Mouse (Mus musculus): ENCODE measurements at regions not wholly inside any gene's neighbourhood (a gene's known extent, or its start where the extent isn't known, plus 50 kb on each side); places are given as distances from the start of the nearest gene placed in this dataset.

DNA sequence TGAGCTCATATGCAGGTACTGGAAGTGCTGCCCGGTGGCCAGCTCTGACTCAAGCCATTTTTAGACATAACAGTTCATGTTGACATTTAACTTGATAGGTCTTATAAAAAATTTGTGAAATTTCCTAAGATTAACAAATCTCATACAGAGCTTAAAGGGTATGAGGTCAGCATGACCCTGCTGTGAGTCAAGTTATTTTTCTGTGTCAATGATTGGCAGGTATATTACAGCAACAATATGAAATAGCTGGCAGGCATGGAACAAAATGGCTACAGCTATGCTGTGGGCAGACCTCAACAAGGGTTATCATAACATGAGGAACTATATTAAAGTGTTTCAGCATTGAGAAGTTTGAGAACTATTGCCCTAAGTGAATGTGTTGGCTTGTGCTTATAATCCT, 342.6 kb downstream of the Gm49356 start:
- peaks cover 7% of the 10 kb centered on the region; the same call in 1 of the 2 replicates for H3K9me3 ChIP-seq
- peaks cover 11% of the 10 kb centered on the region for H3K4me1 ChIP-seq
- H3K36me3 ChIP-seq: no peaks in the 10 kb centered on the region
- H3K27ac ChIP-seq: no peak overlapping the region
- 84% methylated on average over 1 of the region's 1 CpGs for WGBS
- DNase-seq (ENCODE audit: low spot score): no peak
- no peak overlapping the region for H3K4me3 ChIP-seq
- H3K27me3 ChIP-seq (ENCODE audit: insufficient read depth, poor library complexity, severe bottlenecking): no peaks in the 10 kb centered on the region

DNA sequence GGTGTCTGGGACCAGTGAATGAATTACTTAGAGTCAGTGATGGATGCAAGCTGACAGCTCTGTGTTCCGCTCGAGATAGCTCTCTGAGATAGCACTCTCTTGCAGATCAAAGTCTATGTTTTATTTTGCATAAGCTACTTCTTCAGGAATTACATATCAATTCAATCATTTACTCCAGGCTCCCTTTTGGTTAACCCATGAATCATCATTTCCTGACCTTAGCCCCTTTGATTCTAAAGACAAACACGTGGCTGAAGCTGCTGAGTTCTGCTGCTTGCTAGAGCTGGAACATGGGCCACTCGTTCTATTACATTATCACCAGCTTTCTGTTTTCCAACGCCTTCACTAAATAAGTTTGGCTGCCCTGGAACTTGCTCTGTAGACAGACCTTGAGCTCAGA, 343.2 kb downstream of the Gm49356 start:
- Histone ChIP-seq H3K9me3 (peaks cover 7% of the 10 kb centered on the region; the same call in 1 of the 2 replicates), H3K27me3 (ENCODE audit: insufficient read depth, poor library complexity, severe bottlenecking) (no peaks in the 10 kb centered on the region), H3K4me3 (no peak overlapping the region), H3K27ac (no peak overlapping the region), H3K4me1 (peaks cover 5% of the 10 kb centered on the region), H3K36me3 (no peaks in the 10 kb centered on the region)
- WGBS: 62% methylated on average over 5 of the region's 5 CpGs
- no peak for DNase-seq (ENCODE audit: low spot score)

DNA sequence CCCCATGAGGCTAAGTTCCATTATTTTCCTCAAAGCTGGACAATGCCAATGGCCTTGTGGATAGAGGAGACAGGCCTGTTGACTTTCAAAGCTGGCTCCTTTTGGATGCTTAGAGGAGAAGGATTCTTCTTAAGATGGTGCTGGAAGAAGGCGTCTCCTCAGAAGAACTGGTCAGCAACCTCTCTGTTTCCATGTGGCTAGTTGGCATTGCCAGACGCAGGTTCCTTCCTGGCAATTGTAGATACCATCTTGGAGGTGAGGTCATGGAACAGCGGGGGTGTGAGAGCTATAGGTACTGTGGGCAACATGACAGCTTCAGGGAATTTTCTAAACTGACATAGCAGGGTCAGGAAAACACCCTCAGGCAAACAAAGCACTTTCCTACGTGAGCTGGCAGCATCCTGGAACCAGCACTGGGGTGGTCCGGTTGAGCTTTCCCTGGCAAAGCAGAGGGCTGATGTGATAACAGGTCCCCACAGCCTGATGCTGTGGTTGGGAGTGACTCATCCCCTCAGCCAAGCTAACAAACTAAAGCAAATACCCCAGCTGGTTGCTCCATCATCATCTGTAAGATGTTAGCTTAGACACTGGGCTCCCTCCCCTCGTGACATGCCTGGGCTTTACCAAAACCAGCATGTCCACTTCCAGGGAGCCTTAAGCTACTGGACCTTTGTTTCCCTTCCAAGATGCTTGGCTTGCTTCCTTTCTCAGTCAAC, 348.5 kb downstream of the Gm49356 start:
- H3K4me3 ChIP-seq: no peak overlapping the region
- H3K27ac ChIP-seq: no peak overlapping the region
- H3K36me3 ChIP-seq: no peaks in the 10 kb centered on the region
- H3K9me3 ChIP-seq: no peaks in the 10 kb centered on the region
- no peak for DNase-seq (ENCODE audit: low spot score)
- 60% methylated on average over 6 of the region's 6 CpGs for WGBS
- no peaks in the 10 kb centered on the region for H3K4me1 ChIP-seq
- H3K27me3 ChIP-seq (ENCODE audit: insufficient read depth, poor library complexity, severe bottlenecking): no peaks in the 10 kb centered on the region

DNA sequence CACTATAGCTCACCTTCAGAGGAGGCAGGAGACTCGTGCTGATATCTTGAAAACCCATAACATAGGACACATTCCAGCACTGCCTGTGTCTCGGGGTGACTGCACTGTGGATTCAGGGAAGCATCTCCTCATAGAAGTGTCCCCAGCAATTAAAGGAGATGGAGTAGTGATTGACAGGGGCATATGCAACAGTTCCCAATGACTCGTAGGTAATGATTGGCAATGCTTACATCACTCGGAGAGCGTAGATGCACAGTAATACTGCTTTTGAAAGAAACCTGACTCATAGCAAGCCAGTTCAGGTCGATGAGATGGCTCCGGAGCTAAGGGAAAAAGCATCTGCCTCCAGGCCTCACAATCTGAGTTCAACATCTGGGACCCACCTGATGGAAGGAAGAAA, 352.7 kb downstream of the Gm49356 start:
- H3K27ac ChIP-seq: no peak overlapping the region
- H3K4me1 ChIP-seq: no peaks in the 10 kb centered on the region
- WGBS: 74% methylated on average over 7 of the region's 7 CpGs

DNA sequence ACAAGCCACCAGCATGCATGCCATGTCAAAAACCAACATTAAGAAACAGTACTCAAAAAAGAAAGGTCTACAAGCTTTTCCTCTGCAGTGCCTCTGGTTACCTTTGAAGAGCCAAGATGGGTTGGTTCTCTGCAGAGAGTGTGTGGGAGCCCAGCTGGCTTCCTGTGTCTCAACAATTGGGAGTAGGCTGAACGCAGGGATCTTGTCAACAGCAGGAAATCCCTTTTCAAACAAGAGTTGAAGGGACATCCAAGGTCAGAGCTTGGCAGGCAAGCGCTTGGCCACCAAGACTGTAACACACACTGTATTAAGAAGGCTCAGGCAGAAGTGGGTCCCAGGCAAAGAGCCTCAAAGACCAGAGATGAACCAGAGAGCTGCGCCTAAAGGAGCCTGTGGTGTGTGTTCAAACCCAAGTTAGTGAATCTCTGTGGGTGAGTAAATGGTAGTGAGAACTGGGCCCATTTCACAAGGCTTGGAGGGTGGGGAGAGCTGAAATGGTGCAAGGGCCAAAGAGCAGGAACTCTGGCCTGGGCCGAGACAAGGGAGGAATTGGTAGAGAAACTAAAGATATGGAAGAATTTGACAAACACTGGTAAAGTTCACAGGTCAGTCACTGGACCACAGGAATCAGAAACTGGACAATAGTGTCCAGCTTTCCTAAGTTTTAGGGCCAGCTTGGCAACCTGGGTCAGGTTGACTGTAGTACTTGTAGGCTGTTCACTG, 357.0 kb downstream of the Gm49356 start:
- H3K27ac ChIP-seq: peak overlapping the region; percentile 37; the same call in 1 of the 2 replicates
- no peaks in the 10 kb centered on the region for H3K9me3 ChIP-seq
- no peak for DNase-seq (ENCODE audit: low spot score)
- WGBS: 57% methylated on average over 4 of the region's 4 CpGs
- no peaks in the 10 kb centered on the region for H3K27me3 ChIP-seq (ENCODE audit: insufficient read depth, poor library complexity, severe bottlenecking)
- H3K4me1 ChIP-seq: no peaks in the 10 kb centered on the region
- H3K36me3 ChIP-seq: no peaks in the 10 kb centered on the region
- H3K4me3 ChIP-seq: no peak overlapping the region

More for the DNA sequence above, 352.7 kb downstream of the Gm49356 start:
- Histone ChIP-seq H3K36me3 (no peaks in the 10 kb centered on the region), H3K4me3 (no peak overlapping the region), H3K27me3 (ENCODE audit: insufficient read depth, poor library complexity, severe bottlenecking) (no peaks in the 10 kb centered on the region), H3K9me3 (no peaks in the 10 kb centered on the region)
- no peak for DNase-seq (ENCODE audit: low spot score)

DNA sequence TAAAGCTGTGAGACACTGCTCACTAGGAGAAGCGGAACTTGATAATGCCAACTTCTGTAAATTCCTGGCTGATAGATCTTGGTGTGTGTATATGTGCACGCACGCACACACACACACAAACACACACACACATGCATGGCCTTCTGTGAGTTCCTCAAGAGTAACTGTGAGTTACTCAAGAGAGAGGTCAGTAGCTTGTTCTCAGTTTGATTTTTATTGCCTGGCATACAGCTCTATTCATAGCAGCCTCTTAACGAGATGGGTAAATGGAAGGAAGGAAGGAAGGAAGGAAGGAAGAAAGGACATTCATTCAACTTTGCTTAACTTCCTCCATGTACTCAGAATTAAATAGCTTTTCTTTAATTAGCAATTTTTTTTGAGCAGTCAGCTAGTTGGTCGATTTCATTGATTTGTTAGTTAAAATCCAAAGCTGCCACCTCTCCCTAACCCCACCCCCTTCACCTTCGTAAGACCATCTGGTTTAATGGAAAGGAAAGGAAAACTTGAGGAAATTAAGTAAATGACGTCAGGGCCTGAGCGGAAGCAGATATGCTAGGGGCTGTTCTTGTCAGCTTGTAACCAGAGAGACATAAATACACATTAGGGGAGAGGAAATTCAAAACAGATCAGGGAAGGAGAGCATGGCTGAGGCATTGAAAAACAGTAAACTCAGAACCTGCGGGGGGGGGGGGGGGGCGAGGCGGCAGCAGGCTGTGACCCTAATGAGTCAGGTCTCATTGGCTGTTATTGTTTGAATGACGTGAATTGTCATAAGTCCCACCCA, 359.6 kb downstream of the Gm49356 start:
- WGBS: 59% methylated on average over 12 of the region's 12 CpGs
- H3K9me3 ChIP-seq: no peaks in the 10 kb centered on the region
- H3K27ac ChIP-seq: no peak overlapping the region
- no peak overlapping the region for H3K4me3 ChIP-seq
- H3K4me1 ChIP-seq: no peaks in the 10 kb centered on the region
- no peaks in the 10 kb centered on the region for H3K27me3 ChIP-seq (ENCODE audit: insufficient read depth, poor library complexity, severe bottlenecking)
- no peak for DNase-seq (ENCODE audit: low spot score)
- H3K36me3 ChIP-seq: no peaks in the 10 kb centered on the region

DNA sequence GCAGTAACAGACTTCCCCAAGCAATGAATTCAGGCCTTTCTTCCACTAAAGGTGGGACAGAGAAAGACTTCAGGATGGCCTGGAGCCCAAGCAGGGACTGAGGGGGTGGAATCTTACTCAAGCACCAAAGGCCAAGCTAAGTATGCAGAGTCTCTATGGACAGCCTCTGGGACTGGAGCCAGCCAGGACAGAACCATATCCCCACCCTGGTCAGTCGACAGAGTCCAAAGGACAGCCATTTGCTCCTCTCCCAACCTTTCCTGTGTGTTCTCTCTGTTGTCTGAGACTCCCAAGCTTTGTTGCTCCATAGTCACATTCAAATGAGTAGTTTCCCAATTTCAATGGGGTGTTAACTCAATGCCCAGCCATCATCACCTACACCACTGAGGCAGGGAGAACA, 372.3 kb downstream of the Gm49356 start:
- WGBS: 73% methylated on average over 1 of the region's 1 CpGs

DNA sequence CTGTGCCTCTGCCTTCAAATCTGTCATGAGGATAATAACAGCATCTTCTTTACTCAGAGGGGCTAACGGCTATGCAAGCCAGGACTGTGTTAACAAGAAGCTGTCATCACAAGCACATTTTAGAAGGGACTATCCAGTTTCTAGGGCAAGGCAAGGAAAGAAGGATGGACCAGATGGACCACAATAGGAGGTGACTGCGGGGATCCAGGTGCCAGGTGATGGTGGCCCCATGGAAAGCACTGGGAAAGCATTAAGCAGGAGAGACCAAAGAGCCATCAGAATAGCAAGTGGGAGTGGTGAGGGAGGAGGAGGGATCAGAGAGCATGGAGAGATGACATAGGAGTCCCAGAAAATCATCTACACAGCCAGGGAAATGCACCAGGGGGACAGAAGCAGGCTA, 373.3 kb downstream of the Gm49356 start:
- WGBS: 79% methylated on average over 2 of the region's 2 CpGs
- Histone ChIP-seq H3K27me3 (ENCODE audit: insufficient read depth, poor library complexity, severe bottlenecking) (no peaks in the 10 kb centered on the region), H3K4me1 (peaks cover 15% of the 10 kb centered on the region; the same call in 1 of the 2 replicates), H3K27ac (no peak overlapping the region), H3K36me3 (no peaks in the 10 kb centered on the region), H3K9me3 (no peaks in the 10 kb centered on the region), H3K4me3 (no peak overlapping the region)
- DNase-seq (ENCODE audit: low spot score): no peak

More for the DNA sequence above, 372.3 kb downstream of the Gm49356 start:
- Histone ChIP-seq H3K27ac (no peak overlapping the region), H3K4me1 (peaks cover 15% of the 10 kb centered on the region; the same call in 1 of the 2 replicates), H3K27me3 (ENCODE audit: insufficient read depth, poor library complexity, severe bottlenecking) (no peaks in the 10 kb centered on the region), H3K36me3 (no peaks in the 10 kb centered on the region), H3K9me3 (no peaks in the 10 kb centered on the region), H3K4me3 (no peak overlapping the region)
- DNase-seq (ENCODE audit: low spot score): no peak

DNA sequence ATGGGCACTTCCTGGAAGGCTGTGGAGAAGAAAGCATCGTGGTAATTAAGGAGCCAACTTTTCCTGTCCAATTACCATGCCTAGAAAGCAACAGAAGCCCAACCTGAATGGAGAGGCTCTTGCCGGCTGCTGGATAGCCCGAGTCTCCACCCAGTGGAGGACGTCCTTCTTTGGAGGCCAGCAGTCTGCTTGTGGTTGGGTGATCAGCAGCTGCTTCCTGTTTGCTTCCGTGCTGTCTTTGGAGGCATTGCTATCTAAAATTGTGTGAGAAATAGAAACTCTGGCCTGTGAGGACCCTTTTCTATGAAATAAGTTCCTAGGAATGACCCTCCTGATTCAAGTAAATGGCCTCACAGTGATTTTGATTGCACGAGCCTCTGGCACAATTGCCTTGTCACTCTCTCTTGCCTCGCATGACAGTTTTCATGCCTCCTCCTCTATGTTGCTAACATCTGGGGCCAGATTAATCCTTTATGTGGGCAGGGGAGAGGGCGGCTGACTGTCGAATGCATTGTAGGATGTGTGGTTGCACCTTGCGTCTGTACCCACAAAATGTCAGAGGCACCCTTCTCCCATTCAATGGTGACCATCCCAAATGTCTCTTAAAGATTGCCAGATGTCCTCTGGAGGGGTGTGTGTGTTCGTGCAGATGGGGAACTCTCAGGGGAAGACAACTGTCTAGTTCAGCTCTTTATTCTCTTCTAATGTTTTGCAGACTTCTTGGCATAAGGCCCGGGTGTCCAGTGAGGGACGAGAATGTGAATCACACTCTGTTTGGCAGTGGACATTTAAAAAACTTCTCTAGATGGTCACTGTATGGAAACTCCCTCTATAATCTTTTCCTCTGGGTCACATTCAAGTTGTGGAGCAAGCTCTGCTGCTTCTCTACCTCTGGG, 374.6 kb downstream of the Gm49356 start:
- no peak overlapping the region; the same call in 1 of the 2 replicates for H3K27ac ChIP-seq
- H3K4me1 ChIP-seq: peaks cover 15% of the 10 kb centered on the region; the same call in 1 of the 2 replicates
- H3K36me3 ChIP-seq: no peaks in the 10 kb centered on the region
- no peaks in the 10 kb centered on the region for H3K9me3 ChIP-seq
- DNase-seq (ENCODE audit: low spot score): no peak
- WGBS: 58% methylated on average over 13 of the region's 13 CpGs
- no peaks in the 10 kb centered on the region for H3K27me3 ChIP-seq (ENCODE audit: insufficient read depth, poor library complexity, severe bottlenecking)
- H3K4me3 ChIP-seq: no peak overlapping the region
